Mouse (Mus musculus): ENCODE data around the gene Pprc1.

Pprc1 gene

DNA sequence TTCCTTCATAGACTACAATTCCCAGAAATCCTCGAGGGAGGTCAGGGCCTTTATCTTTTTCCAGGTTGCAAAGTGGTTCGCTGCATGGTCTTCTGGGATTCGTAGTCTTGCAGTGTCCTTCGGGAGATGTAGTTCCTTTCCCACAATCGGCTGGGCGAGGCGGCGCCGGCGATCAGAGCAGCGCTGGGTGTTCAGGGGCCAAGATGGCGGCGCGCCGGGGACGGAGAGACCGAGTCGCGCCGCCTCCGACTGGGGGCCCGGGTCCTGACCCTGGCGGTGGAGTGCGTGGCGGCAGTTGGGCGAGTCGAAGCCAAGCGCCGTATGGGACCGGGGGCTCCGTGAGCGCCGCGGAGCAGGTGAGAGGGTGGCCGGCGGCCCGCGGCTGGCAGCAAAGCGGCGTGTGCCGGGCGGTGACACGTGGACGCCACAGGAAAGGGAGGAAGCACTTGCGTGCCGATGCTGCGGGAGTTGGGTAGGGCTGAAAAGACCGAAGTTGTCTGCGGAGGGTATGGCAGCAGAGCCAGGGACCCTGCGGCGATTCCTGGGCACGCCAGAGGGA is 11.8 kb downstream of the Pprc1 start:
- peak; percentile 96 for DNase-seq (ENCODE audit: low spot score)

DNA sequence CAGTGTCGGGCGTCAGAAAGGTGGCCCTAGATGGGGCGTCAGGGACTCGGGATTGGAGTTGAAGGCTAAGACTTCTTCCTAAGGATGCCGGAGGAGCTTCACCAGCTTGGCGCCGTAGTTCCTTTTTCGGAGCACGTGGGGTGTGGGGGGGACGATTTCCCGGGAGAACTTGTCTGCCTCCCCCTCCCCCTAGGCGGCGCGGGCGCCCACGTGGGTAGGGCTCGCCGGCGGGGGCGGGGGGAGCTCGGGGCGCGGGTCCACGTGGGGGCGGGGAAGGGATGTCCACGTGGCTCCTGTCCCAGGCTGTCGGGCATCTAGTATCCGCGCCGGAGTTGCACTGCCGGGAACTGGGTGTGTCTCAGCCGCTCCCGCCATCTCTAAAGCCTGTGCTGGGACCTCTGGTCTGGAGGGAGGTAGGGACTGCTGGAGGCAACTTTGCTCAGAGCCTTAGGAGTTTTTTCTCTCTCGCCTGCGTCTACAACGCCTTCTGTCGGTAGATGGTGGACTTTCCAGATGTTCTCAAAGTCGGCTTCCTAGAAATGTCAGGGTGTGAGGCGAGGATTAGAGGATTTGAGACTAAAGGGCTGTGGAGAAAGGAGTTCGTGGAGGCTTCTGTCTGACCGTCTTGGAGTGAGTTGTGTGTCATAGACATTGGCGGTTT is 12.4 kb downstream of the Pprc1 start:
- peak; percentile 88 for DNase-seq (ENCODE audit: low spot score)

DNA sequence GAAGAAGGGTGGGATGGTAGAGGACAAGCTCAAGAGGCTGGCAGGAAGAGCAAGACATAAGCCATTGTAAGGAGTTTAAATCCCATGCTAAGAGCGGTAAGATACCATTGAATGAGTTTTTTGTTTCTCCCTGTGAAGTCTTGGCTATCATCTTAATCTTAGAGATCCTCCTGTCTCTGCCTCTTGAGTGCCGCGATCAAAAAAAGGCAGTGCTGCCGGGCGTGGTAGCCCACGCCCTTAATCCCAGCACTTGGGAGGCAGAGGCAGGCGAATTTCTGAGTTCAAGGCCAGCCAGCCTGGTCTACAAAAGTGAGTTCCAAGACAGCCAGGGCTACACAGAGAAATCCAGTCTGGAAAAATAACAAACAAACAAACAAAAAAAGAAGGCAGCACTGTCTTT is 13.8 kb downstream of the Pprc1 start:
- DNase-seq (ENCODE audit: low spot score) = no peak

DNA sequence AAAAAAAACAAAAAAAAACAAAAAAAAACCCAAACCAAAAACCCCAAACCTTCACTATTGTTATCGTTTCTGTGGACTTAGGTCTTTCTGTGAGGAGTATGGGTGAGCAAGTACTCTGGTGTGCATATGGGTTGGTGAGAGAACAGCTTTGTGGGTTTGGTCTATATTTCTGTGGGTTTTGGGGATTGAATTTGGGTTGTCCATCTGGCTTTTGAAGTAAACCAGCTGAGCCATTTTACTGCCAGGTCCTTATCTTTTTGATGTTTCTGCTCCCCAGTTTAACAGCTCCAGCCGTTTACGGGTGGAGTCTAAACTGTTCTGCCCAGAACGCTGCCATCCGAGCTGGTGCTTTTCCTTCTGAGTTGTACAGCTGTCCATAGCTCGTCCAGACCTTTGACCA is 16.2 kb downstream of the Pprc1 start:
- DNase-seq (ENCODE audit: low spot score) = no peak

DNA sequence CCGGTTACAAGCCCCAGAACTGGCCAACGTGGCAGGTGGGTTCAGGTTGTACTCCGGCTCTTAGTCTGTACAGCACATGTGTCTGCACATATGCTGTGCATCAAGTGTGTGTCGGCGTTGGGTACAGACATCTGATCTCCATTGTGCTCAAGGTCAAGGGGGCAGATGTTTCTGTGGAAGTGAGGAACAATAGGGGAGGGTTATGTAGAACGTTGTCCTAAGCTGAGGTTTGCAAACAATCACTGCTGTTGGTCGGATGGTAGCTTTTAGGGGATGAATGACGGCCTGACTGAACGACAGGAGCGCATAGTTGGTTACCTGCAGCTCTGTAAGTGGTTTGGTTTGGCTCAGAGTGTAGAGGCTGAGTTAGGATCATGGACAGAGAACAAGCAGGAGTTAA is 23.4 kb downstream of the Pprc1 start:
- no peak for DNase-seq (ENCODE audit: low spot score)

DNA sequence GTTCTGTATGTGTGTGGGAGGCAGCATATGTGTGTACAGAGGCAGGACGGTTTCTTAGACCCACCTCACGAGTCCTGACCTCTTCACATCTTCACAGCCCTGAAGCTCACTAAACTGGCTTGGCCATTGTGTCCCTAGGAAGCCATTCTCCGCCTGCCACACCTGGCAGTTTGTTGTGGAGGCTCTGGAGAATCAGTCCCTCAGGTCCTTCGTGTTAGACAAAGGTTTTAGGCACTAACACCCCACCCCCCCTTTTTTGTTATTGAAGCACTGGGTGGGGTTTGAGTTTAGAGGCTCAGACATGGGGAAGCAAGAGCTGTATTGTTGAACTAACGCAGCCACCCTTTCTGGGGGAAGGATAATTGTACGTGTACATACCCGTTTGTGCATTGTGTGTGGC is 28.6 kb downstream of the Pprc1 start:
- no peak for DNase-seq (ENCODE audit: low spot score)

DNA sequence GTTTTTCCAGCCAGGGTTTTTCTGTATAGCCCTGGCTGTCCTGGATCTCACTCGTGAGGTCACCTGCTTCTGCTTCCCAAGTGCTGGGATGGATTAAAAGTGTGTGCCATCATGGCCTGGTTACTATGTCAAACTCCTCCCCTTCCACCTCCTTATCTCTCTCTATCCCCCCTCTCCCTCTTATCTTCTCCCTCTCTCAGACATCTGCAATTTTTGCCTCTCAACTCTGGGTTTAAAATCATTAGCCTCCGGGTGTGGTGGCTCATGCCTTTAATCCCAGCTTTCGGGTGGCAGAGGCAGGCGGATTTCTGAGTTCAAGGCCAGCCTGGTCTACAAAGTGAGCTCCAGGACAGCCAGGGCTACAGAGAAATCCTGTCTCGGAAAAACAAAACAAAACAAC is 29.6 kb downstream of the Pprc1 start:
- DNase-seq (ENCODE audit: low spot score) = no peak

DNA sequence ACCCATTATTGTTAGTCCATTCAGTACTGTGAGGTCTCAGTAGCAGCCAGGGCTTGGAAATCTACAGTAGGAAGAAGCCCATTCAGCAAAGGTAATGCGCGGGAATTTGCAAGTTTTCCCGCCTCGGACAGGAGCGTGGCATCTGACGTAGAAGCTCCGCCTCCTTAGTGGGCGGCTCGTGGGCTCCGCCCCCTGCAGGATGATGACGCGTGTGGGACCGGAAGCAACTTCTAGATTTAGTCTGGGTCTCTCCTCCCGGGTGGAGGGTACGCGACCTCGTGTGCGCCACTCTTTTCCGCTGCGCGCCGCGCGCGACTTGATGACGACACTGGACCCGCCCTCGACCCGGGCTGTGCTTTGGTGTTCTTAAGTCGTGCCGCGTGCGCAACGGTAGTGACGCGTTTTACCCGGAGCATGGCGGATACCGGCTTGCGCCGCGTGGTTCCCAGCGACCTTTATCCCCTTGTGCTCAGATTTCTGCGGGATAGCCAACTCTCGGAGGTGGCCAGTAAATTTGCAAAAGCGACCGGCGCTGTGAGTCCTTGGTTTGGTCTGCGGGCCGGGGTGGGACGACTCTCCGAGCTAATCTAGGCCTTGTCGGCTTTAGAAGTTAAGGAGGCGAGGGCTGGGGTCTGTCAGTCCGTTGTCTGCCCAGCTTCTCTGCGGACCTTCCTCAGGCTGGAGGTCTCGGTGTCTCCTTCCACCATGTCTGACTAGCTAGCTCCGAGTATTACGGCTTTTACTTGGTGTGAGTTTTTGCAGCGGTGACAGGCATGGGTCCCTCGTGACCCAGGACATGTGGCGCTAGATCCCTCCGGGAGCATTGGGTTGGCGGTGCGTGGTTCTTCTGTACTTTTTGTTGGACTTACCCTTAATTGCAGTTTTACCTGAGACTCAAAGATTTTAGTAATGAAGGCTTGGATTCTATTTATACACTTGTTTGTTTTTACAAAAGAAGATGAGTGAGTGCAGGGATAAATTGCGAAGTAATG is 31.2 kb downstream of the Pprc1 start, which contains the start of gene Nolc1:
Gene Nolc1 (plus strand): TSS at position 248 of the 992 bp plus-strand sequence.
- peak; percentile 98 for DNase-seq (ENCODE audit: low spot score)

DNA sequence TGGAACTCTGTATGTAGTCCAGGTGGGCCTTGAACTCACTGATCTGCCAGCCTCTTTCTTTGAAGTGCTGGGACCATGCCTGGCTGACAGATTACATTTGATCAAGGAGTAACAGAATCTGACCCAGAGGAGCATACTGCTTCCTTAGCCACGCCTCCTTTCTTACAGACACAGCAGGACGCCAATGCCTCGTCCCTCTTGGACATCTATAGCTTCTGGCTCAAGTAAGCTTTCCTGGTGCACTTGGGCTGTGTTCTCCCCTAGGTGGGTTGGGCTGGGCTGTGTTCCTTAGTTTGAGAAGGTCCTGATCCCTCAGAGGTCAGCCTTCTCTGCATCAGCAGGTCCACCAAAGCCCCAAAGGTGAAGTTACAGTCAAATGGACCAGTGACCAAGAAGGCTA is 33.8 kb downstream of the Pprc1 start:
- no peak for DNase-seq (ENCODE audit: low spot score)

DNA sequence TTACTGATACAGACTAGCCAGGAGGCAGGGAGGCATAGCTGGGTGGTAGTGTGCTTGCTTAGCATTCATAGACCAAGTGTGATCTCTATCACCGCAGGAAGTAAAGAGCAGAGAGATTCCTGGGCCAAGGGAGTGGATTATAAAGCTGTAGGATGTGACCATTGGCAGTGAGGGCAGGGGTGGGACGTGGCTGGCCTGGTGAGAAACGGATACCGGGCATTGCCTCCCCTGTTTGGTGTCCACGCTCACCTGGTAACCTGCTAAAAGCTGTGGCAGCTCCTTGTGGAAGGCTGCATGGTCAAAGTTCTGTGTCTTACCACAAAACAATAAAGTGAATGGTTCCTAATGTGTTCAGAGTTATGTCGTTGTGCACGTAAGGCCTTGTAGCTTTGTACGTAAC is 40.5 kb downstream of the Pprc1 start:
- no peak for DNase-seq (ENCODE audit: low spot score)

DNA sequence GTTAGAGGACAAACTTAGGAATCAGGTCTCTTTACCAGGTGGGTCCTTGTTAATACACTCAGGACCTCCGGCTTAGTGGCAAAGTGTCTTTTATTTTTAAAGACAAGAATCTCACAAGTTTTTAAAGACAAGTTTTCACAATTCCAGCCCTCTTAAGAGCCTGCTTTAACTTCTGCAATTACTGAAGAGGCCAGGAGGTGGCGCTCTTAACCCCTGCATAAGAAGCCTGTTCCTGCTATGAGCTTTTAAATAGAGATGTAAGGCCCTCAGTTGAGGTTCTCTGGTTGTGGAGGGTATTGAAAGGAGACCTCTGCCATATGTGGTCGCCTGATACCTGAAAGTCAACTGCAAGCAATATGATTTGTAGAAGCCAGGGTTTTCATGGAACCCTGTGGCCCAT is 41.7 kb downstream of the Pprc1 start:
- no peak for DNase-seq (ENCODE audit: low spot score)

DNA sequence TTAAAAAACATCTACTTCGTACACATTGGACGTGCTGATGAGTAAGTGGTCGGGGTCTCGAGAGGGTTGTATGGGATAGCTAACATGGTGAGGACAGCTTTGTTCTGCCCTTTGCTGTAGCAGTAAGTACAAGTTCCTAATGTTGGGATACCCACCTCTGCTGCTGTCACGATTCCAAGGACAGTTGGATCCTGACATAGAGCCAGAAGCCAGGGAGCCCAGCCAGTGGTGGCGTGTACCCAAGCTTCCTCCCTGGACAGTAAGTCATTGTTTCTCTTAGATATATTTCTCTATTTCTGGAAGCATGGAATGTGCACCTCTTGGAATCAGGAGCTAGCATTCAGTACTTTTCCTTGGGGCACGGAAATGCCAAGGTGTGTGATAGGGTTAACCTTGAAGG is 43.2 kb downstream of the Pprc1 start:
- DNase-seq (ENCODE audit: low spot score) = peak; percentile 78

DNA sequence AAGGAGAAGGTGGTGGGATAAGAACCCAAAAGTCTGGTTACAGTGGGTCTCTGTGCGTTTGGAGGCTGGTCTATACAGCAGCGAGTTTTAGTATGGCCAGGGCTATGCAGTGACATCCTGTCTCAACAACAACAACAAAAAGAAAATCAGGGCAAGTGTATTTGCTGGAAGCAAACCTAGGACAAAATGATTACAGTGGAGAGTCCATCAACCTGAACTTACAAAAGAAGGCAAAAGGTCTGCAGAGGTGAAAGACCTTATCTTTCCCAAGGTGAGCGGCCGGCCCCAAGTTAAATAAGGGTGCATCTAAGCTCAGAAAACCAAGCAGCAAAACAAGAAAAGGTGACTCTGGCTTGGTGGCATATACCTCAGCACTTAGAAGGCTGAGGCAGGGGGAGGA is 47.0 kb downstream of the Pprc1 start:
- DNase-seq (ENCODE audit: low spot score) = no peak

DNA sequence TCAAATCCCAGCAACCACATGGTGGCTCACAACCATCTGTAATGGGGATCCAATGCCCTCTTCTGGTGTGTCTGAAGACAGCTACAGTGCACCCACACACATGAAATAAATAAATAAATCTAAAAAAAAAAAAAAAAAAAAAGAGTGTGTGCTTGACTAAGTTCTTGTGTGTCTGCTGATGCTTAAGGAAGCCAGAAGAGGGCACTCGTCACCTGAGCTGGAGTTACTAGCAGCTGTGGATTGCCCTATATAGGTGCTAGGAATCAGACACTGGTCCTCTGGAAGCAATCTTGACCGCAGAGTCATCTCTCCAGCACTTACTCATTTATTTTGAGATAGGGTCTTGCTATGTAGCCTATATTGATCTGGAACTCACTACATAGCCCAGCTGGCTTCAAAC is 49.5 kb downstream of the Pprc1 start:
- DNase-seq (ENCODE audit: low spot score) = no peak

DNA sequence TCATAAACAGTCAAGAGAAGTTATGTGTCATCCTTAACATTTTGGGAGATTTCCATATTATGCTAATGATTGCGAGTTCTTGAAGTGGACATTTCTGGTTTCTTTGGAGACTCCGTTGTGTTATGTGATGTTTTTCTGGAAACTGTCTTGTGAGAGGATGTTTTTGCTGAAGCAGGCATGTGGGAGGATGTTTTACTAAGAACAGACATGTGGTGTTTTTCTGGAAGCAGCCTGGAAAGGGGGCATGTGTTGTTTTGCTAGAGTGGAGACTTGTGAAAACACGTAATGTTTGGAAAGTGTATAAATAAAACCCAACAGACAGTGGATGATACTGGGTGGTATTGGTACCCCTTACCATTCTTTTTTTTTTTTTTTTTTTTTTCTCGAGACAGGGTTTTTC is 50.6 kb downstream of the Pprc1 start:
- DNase-seq (ENCODE audit: low spot score) = no peak

DNA sequence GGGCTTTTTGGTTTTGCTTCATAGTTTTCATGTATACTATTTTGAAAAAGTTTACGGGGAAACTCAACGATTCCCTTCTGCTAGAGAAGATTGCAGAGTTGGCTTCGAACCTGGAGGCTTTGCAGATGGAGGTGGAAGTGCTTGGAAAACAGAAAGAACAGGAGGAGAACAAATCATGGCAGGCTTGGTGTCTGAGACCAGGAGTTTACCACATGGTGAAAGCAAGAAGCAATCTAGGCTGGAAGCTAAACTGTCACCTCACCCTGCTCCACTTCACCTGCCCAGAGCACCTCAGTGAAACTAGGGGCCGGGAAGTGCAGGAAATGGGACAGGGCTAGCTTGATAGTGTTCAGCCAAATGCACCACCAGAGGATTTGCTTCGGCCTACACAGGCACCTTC is 51.7 kb downstream of the Pprc1 start:
- no peak for DNase-seq (ENCODE audit: low spot score)

DNA sequence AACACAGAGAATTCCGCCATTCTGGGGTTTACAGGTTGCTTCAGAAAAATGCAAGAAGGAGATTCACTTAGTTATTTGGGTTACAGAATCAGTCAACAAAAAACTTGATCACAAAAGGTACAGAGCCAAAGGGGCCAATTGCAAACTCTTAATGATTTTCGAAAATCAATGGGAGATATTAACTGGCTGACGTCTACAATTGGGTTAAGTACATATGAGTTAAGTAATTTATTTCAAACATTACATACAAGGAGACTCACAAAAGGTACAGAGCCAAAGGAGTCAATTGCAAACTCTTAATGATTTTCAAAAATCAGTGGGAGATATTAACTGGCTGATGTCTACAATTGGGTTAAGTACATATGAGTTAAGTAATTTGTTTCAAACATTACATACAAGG is 54.9 kb downstream of the Pprc1 start:
- no peak for DNase-seq (ENCODE audit: low spot score)

DNA sequence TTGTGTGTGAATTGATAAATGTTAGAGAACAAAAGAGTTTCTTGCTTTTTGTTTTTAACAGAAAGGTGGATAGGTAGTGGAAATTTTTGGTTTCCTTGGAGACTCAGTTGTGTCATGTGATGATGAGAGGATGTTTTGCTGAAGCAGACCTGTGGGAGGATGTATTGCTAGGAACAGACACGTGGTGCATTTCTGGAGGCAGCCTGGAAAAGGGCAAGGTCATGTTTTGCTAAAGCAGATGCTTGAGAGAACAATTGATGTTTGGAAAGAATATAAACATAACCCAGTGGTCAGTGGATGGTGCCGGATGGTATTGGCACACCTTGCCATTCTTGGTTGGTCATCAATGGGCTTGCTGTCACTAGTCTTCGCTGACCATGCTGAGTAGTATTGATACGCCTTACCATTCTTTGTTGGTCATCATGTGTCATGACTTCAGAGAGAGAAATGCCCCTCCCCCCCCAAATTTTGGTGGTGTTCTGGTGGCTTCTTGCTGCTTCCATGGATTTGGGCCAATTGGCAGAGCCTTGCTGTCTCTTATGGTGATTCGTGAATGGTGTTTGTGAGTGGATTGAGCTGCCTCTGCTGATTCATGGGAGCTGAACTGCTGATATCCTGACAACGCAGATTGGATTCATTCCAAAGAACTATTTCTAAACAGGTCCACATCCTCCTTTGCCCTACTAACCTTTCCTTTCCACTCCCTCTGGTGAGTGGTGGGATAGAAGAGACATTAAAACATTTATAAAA is 58.9 kb downstream of the Pprc1 start:
- no peak for DNase-seq (ENCODE audit: low spot score)

DNA sequence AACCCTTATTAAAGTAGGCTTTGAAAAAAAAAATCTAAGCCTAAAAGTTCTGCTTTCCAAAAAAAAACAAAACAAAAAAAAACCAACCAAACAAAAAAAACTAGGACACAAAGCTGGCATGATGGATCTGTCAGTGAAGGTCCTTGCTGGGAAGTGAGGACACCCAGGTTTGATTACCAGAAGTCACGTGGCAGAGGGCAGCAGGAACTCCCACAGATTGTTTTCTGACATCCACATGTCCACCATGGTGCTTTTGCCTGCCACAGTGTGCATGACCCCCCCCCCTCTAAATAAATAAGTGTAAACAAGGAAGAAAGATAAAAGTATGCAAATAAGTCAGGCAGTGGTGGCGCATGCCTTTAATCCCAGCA is 59.5 kb downstream of the Pprc1 start:
- DNase-seq (ENCODE audit: low spot score) = no peak

DNA sequence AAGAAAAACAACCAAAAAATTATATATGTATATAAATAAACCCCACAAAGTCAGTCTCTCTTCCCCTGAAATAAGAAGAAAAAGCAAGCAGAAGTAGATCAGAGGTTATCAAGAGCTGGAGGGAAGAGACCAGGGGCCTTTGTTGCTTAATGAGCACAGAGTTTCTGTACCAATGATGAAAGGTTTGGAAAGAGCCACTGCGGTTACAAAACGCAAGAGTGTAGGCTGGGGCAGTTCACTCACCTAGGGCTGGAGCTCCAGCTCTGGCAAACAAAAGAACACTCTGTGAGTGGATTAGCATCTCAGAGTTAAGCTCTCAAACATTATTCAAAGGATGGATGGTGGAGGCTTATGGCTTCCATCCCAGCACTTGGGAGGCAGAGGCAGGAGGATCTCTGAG is 65.5 kb downstream of the Pprc1 start:
- no peak for DNase-seq (ENCODE audit: low spot score)

DNA sequence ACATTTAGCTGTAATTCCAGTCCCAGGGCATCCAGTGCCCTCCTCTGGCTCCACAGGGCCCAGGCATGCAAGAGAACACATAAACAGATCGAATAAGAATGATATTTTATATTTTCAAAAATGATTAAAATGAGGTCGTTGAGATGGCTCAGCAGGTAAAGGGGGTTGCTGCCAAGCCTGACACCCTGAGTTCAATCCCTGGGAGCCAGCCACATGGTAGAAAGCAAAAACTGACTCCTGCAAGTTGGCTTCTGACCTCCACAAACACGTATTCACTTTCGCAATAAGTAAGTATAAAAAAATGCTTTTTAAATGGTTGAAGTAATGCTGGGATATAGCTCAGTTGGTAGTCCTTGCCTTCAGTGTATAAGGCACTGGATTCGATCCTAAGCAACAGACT is 66.1 kb downstream of the Pprc1 start:
- DNase-seq (ENCODE audit: low spot score) = no peak

DNA sequence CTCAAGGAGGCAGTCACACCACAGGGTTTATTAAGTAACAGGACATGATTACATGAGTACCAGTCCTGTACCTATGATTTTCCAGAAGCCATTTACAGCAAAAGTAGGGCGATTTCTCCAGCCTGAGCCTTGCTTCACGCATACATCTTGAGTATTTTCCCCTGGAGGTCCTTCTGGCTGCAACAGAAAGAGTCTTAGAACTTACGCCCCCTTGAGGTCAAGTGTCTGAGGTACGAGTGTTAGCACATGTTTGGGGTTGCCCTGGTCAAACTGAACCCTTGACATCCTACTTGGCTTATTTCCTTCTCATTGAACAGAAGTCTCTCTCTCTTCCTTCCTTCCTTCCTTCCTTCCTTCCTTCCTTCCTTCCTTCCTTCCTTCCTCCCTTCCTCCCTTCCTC is 69.9 kb downstream of the Pprc1 start:
- no peak for DNase-seq (ENCODE audit: low spot score)

DNA sequence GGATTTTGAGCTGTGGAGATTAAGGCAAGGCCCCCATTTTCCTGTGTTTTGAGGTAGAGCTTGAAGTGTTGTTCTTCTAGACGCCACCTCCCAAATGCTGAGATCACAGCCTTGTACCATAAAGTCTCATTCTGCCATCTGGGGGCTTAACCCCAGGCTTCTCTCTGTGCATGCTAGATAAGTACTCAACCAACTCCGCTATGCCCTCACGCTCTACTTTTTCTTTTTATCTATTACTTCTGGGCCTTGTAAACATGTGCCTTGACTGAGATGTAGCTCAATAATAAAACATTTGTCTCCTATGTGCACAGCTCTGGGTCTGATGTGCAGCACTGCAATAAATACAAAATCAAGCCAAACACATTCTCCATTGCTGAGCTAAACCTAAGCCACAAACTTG is 74.8 kb downstream of the Pprc1 start:
- no peak for DNase-seq (ENCODE audit: low spot score)

Data from testis, postnatal 14 days (tissue).